Mouse (Mus musculus) midbrain, postnatal 0 days (tissue): ENCODE measurements around the gene 6430548M08Rik. TPM values are rescaled to one million over a fixed set of nuclear protein-coding genes. Genes with fewer than 3 reads are reported as not detected.

ENCODE experiments used
- ATAC-seq: fragments of 200-750 bp; cut with Nextera tagmentation; 2 replicates; pipeline ENCODE4 v1.8.0; 2017; ENCODE audit warnings: moderate number of reproducible peaks, mild to moderate bottlenecking, moderate TSS enrichment, moderate library complexity; ENCODE audit not compliant: low FRiP score
- DNase-seq: peaks from one replicate; pipeline ENCODE4 v3.0.0-alpha.2; 2015; ENCODE audit warnings: low spot score
- H3K27ac ChIP-seq: fragments of 300-500 bp; sonication (generic); 2 replicates; pipeline ENCODE4 v1.5.1; 2014; ENCODE audit warnings: low read depth, mild to moderate bottlenecking, low read length, mixed read lengths
- H3K27me3 ChIP-seq: fragments of 300-500 bp; sonication (generic); 2 replicates; pipeline ENCODE4 v1.6.1; 2014; ENCODE audit warnings: low read length, control low read depth, mixed read lengths; ENCODE audit not compliant: insufficient read depth
- H3K36me3 ChIP-seq: fragments of 300-500 bp; sonication (generic); 2 replicates; pipeline ENCODE4 v1.6.1; 2014; ENCODE audit warnings: low read length, control low read depth, mixed read lengths; ENCODE audit not compliant: insufficient read depth
- H3K4me1 ChIP-seq: fragments of 300-500 bp; sonication (generic); 2 replicates; pipeline ENCODE4 v1.6.1; 2014; ENCODE audit warnings: mild to moderate bottlenecking, control low read depth, antibody characterized with exemption, low read length, mixed read lengths; ENCODE audit not compliant: insufficient read depth
- H3K4me2 ChIP-seq: fragments of 300-500 bp; sonication (generic); 2 replicates; pipeline ENCODE4 v1.6.1; 2014; ENCODE audit warnings: low read depth, mild to moderate bottlenecking, low read length, mixed read lengths; ENCODE audit not compliant: poor library complexity, severe bottlenecking
- H3K4me3 ChIP-seq: fragments of 300-500 bp; sonication (generic); 2 replicates; pipeline ENCODE4 v1.5.1; 2014; ENCODE audit warnings: low read depth, mild to moderate bottlenecking, low read length, moderate library complexity
- H3K9ac ChIP-seq: fragments of 300-500 bp; sonication (generic); replicated peaks from 2 replicates; pipeline ENCODE4 v1.6.1; 2014; ENCODE audit warnings: mild to moderate bottlenecking, low read length, moderate library complexity, mixed read lengths; ENCODE audit not compliant: poor library complexity, severe bottlenecking
- H3K9me3 ChIP-seq: fragments of 300-500 bp; sonication (generic); 2 replicates; pipeline ENCODE4 v1.6.1; 2016; ENCODE audit warnings: low read length, control low read depth
- CTCF ChIP-seq: IDR thresholded peaks from 2 replicates; pipeline ENCODE4 v1.5.1; 2016; ENCODE audit warnings: antibody characterized with exemption, mild to moderate bottlenecking
- WGBS: fragments of 180-500 bp; shearing (Covaris S2); extraction: QIAGEN DNeasy Blood & Tissue Kit; methylation state at CpG from one replicate; pipeline ENCODE4 v1.1.7; 2014; 5-methylcytosine and 5-hydroxymethylcytosine counted together
- polyA plus RNA-seq: library from polyadenylated mRNA; unstranded; fragments of >200 nt; fragmentation: Nextera tagmentation; extraction: Ambion mirVana; gene quantifications from 2 replicates; pipeline ENCODE4 v1.2.1, GENCODE M21; 2015
- total RNA-seq: library from RNA; depleted of rRNA; stranded (reverse); fragments of >200 nt; gene quantifications from 2 replicates; pipeline ENCODE4 v1.2.3, GENCODE M21; 2014

6430548M08Rik gene
- total and polyA plus RNA-seq, 2 experiments from 2014 or later, result 40.5 to 69.7 TPM

DNA sequence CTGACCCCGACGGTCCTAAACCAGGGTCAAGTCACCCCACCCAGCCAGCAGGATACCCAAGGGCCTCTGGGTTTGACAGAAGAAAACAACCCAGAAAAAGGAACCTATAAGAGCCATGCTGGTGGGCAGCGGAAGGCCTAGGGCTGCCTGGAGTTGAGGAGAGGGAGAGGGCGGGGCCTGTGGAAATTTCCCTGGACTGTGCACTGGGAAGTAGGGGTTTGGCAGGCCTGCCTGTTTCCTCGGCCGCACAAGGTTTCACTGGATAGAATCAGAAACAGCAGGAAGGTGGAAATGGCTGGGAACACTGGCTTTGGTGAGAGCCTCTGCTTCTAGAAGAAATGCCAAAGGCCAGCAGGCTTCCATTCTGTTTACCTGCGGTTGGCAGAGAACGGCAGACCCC is 41.1 kb upstream of the 6430548M08Rik start:
- ATAC-seq (no peak), DNase-seq (no peak)
- no peak overlapping the region for H3K4me2 ChIP-seq
- WGBS, result 86% methylated on average over 8 of the region's 8 CpGs
- H3K27ac ChIP-seq, result no peak overlapping the region
- no peak for TF ChIP-seq CTCF
- H3K4me1 ChIP-seq, result no peaks in the 10 kb centered on the region
- no peaks in the 10 kb centered on the region for H3K9me3 ChIP-seq
- no peaks in the 10 kb centered on the region for H3K27me3 ChIP-seq
- H3K36me3 ChIP-seq, result no peaks in the 10 kb centered on the region
- H3K9ac ChIP-seq, result no peak overlapping the region
- H3K4me3 ChIP-seq, result no peak overlapping the region

GRCm38 (mm10) chr8:120074516-120074915 is 39.4 kb upstream of the 6430548M08Rik start:
- H3K9ac ChIP-seq, result no peak overlapping the region
- no peak overlapping the region for H3K27ac ChIP-seq
- no peaks in the 10 kb centered on the region for H3K36me3 ChIP-seq
- no peak for TF ChIP-seq CTCF
- H3K9me3 ChIP-seq, result no peaks in the 10 kb centered on the region
- 72% methylated on average over 6 of the region's 6 CpGs for WGBS
- no peak for DNase-seq
- no peaks in the 10 kb centered on the region for H3K4me1 ChIP-seq
- no peak overlapping the region for H3K4me3 ChIP-seq
- H3K4me2 ChIP-seq, result no peak overlapping the region
- no peaks in the 10 kb centered on the region for H3K27me3 ChIP-seq
- no peak for ATAC-seq

DNA sequence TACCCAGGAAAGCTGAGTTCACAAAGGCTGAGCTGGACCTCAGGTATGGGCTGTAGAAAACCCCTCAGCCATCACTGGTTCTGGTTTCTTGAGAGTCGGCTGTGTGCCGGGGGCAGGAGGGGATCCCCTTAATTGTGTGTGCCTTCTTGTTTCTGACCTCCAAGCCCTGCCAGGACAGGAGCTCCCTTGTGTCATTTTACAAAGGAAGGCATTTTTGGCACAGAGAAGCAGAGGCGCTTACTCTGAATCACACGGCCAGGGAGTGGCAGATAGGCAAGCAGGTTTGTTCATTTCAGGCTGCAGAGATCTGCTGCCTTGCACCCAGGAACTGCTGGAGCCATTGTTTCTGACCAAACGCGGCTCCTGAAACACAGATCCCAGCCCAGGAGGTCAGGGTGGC is 38.6 kb upstream of the 6430548M08Rik start:
- H3K4me1 ChIP-seq, result no peaks in the 10 kb centered on the region
- no peaks in the 10 kb centered on the region for H3K9me3 ChIP-seq
- no peak for TF ChIP-seq CTCF
- no peak overlapping the region for H3K9ac ChIP-seq
- H3K4me3 ChIP-seq, result no peak overlapping the region
- no peak for ATAC-seq
- no peaks in the 10 kb centered on the region for H3K36me3 ChIP-seq
- H3K4me2 ChIP-seq, result no peak overlapping the region
- 41% methylated on average over 6 of the region's 6 CpGs for WGBS
- no peak for DNase-seq
- H3K27me3 ChIP-seq, result no peaks in the 10 kb centered on the region
- H3K27ac ChIP-seq, result no peak overlapping the region

GRCm38 (mm10) chr8:120078080-120078479 is 35.9 kb upstream of the 6430548M08Rik start:
- Histone ChIP-seq H3K4me2 (no peak overlapping the region), H3K36me3 (peaks cover 24% of the 10 kb centered on the region), H3K9me3 (no peaks in the 10 kb centered on the region), H3K9ac (no peak overlapping the region), H3K4me1 (no peaks in the 10 kb centered on the region), H3K27ac (no peak overlapping the region), H3K27me3 (no peaks in the 10 kb centered on the region), H3K4me3 (no peak overlapping the region)
- peak; percentile 78 for DNase-seq
- peak; percentile 29; the same call in 1 of the 2 replicates for ATAC-seq
- WGBS, result 12% methylated on average over 10 of the region's 10 CpGs
- TF ChIP-seq CTCF, result peak; percentile 84

DNA sequence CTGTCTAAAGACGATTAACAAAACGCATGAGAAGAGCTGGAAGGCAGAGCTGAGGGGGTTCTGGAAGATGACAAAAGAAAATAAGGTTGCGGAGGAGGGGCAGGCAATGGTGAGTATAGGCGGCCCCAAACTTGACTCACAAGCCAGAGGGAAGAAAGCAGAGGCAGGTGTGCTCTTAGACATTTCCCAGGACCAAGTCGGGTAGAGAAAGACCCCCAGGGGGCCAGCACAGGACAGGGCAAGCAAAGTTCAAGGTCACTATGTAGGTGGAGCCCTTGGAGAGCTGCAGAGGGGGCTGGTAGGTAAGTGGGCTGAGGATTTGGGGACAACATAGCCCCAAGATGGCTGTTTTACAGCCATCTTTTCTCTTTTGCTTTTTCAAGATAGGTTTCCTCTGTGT is 34.6 kb upstream of the 6430548M08Rik start:
- Histone ChIP-seq H3K9me3 (no peaks in the 10 kb centered on the region), H3K27ac (no peak overlapping the region), H3K4me1 (no peaks in the 10 kb centered on the region), H3K36me3 (peaks cover 32% of the 10 kb centered on the region), H3K4me2 (no peak overlapping the region), H3K27me3 (no peaks in the 10 kb centered on the region), H3K4me3 (no peak overlapping the region), H3K9ac (no peak overlapping the region)
- TF ChIP-seq CTCF, result no peak
- DNase-seq (no peak), ATAC-seq (no peak)
- WGBS, result 65% methylated on average over 5 of the region's 5 CpGs

GRCm38 (mm10) chr8:120083261-120083660 is 30.7 kb upstream of the 6430548M08Rik start:
- no peak overlapping the region for H3K27ac ChIP-seq
- H3K36me3 ChIP-seq, result peaks cover 68% of the 10 kb centered on the region
- H3K4me2 ChIP-seq, result no peak overlapping the region
- no peaks in the 10 kb centered on the region for H3K27me3 ChIP-seq
- DNase-seq (peak; percentile 44), ATAC-seq (no peak)
- H3K4me1 ChIP-seq, result no peaks in the 10 kb centered on the region
- no peak overlapping the region for H3K9ac ChIP-seq
- H3K4me3 ChIP-seq, result no peak overlapping the region
- no peaks in the 10 kb centered on the region for H3K9me3 ChIP-seq
- WGBS, result 90% methylated on average over 8 of the region's 8 CpGs
- no peak for TF ChIP-seq CTCF
